Mouse (Mus musculus) olfactory bulb, adult 2 months (tissue): ENCODE measurements around the gene Snrpa1.

Experiments
- CTCF ChIP-seq: fragments of 200-500 bp; IDR thresholded peaks from 2 replicates; pipeline ENCODE4 v1.5.1; 2012; ENCODE audit warnings: low read depth, mild to moderate bottlenecking, low read length, moderate library complexity; ENCODE audit not compliant: insufficient read depth
- POLR2A ChIP-seq: fragments of 200-500 bp; IDR thresholded peaks from 2 replicates; pipeline ENCODE4 v1.6.1; 2012; ENCODE audit warnings: mild to moderate bottlenecking, low read depth, low read length, moderate library complexity; ENCODE audit not compliant: insufficient read depth

- no peak for TF ChIP-seq POLR2A
- no peak for TF ChIP-seq CTCF
Observed at GRCm38 (mm10) chr7:66046921-66047918, 11.6 kb upstream of the Snrpa1 start.
